Mouse (Mus musculus) activated CD4-positive, CD25-positive, alpha-beta regulatory T cell, adult 4 months (primary cell): Measurements from ENCODE around the gene Scaf1. TPM values are rescaled to one million over a fixed set of nuclear protein-coding genes. Genes with fewer than 3 reads are reported as not detected.
A peak's percentile ranks its signal among the peaks of the same experiment; 100 is the strongest.

Source experiments
- ATAC-seq: one replicate; pipeline ENCODE4 v1.8.0; 2017
- polyA plus RNA-seq, 2 experiments: library from polyadenylated mRNA; unstranded; fragments of 100-300 nt; shearing (Covaris generic); gene quantifications; one replicate each; pipeline ENCODE4 v1.2.1; 2017

Scaf1 gene
- 1 to 10 TPM; 8.6 to 8.7 TPM for polyA plus RNA-seq

DNA sequence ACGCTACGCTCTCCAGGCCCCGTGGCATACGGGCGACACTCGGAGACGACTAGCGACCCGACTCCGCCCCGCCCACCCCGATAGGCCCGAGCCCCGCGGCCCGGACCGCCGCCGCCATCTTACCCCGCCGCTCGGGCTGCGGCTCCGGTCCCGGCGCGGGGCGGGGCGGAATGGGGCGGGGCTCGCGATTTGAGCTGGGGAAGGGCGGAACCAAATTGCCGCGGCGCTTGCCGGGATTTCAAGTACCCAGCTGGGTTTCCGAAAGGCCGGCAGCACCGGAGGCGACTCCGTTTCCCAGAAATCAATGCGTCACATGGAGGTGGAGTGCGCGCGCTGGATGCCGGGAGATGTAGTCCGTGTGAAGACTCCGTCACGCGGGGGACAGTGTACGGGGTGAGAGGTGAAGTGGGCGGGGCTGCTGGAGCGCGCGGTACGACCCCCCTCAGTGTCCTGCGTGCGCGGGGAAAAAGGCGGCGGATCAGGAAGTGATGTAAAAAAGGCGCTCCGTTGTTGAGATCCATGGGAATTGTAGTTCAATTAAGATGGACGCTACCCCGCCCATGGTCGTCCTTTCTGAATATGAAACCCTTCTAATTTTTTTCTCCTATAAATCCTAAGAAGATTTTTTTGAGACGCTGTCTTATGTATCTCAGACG is at the start of gene Scaf1:
Gene Scaf1, minus strand, starts transcription at position 407 of the 656 bp plus-strand sequence.
- peak; percentile 70 for ATAC-seq

- ATAC-seq: peak; percentile 95
Observed at GRCm38 (mm10) chr7:45062239-45062835, 46.2 kb upstream of the Scaf1 start, which contains the start of the genes Nosip and Prrg2. Nosip (plus strand) TSS chr7:45062429. Prrg2 (minus strand) TSS chr7:45062677.

DNA sequence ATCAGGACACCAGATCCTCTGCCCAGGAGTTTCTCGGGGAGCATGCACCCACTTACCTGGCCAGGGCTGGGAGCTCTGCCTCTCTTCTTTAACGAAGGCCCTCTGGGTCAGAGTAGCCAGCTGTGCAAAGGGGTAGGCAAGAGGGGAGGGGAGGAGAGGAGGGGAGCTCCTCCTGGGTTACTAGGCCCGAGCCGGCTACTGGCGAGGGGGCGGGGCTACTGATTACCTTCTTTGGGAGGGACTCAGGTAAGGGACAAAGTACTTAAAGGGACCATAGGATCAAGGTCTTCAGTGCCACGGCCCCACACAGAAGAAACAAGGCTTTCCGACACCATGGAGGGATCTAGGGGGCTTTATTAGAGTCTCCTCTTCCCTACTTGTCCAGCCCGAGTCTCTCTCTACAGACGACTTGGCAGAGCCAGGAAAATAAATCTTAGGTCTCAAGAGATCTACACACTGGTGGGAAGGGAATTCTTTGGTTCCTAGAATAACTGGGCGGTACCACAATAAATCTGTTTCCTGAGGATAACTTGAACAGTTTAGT is 45.4 kb upstream of the Scaf1 start:
- no peak for ATAC-seq

GRCm38 (mm10) chr7:45060632-45061122 is 44.5 kb upstream of the Scaf1 start:
- ATAC-seq: no peak

DNA sequence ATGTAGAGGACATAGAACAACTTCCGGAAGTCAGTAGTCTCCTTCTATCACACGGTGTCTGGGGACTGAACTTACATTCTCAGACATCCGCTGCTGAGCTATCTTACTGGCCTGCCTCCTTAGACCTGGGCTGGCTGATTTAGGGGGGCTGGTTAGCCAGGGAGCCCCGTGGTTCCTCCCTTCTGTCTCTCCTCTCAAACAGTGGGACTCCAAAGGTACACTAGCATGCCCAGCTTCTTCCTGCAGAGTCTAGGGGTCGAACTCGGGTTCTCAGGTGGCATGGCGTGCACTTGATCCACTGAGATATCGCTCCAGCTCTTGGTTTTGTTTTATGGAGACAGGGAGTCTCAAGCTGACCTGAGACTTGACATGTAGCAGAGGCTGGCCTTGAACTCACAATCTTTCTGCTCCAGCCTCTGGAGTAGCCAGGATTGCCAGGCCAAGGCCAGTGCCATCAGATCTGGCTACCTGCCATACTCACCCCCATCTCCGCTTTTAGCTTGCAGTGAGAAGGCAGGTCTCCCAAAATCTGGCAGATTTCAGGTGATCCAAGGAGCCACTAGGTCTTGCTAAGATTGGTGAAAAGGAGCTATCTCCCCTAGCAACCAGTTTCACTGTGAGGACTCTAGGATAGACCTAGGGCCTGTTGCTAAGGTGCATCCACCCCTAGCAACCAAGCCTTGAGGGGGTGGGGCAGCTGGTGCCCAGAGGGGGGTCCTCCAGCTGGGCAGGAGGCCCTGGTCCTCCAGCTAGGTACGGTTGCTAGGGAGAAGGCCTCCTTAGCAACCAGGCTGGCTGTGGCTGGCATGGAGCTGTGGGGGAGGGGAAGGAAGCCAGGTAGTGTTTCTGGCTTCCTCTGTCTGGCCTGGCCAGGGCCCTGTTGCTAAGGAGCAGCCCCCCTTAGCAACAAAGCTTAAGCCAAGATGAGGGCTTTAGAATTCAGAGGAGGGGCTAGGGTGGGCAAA is 42.7 kb upstream of the Scaf1 start:
- no peak for ATAC-seq

- no peak for ATAC-seq
Observed at GRCm38 (mm10) chr7:45056972-45057348, 40.8 kb upstream of the Scaf1 start.

- ATAC-seq: no peak
Observed at GRCm38 (mm10) chr7:45056329-45056971, 40.3 kb upstream of the Scaf1 start.

DNA sequence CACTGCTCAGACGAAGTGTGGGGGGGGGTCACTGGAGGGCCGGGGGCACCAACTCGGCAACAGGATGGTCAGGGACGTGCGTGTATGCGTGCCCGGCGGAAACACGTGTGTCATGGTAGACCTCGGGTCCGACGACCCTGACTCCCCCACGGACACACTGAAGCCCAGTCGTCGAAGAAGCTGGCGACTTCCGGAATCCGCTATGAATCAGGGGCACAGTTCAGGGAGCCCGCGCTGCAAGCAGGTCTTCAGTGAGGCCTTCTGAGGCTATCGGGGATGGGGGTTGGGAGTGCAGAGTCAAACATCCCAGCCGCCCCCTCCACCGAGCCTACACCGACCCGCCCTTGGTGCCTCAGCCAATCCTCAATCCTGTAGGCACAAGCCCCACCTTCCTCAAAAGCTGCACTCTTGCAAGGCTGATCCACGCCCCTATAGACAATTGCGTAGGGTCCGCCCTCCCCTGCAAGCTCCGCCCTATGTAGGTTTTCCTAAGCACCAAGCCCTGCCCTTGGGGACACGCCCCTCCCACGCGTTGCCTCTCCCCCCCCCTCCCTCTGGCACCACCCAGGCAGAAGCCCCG is 37.9 kb upstream of the Scaf1 start:
- peak; percentile 92 for ATAC-seq

DNA sequence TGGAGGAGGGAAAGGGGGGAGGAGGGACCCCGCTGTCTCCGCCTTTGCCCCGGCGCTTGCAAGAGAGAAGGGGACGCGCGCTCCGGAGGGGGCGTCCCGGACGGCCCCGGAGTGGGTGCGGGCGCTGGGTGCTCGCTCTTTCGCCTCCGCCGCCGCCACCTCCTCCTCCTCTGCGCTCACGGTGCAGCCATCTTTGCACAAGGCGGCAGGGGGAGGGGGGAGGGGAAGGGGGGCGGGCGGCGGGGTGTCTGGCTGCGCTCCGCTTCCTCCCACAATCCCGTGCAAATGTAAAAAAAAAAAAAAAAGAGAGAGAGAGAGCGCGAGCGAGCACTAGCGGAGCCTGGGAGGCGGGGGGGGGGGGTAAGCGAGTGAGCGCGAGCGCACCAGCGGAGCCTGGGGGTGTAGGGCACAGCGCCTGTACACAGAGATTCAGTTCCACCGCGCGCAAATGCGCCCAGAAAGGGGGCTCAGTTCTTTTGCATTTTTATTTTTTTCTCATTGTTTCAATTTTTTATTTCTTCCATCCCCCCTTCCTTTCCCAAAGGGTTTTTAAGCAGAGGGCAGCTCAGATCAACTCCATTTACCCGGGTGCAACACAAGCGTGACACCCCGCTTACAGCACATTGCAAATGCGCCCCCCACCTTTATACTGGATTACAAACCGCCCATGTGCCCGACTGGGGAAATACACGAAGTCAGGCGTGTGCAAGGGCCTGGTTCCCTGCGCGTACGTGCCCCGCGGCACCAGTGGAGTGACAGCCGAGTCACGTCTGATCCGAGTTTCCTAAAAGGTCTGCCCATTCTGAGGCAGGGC is 37.2 kb upstream of the Scaf1 start:
- ATAC-seq: peak; percentile 45

DNA sequence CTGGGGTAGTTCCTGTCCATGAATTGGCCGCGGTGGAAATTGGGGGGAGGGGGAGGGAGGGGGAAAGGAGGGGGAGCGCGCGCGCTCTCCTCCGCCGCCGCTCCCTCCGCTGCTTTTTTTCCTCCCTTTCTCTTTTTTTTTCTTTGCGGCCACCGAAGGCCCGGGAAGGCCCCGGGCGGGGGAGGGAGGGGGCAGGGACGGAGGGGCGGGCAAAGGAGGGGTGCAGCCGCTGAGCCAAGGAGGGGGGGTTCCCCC is 36.6 kb upstream of the Scaf1 start, which contains the start of gene Prr12:
Gene Prr12, minus strand, starts transcription at position 20 of the 255 bp plus-strand sequence.
- ATAC-seq: no peak

DNA sequence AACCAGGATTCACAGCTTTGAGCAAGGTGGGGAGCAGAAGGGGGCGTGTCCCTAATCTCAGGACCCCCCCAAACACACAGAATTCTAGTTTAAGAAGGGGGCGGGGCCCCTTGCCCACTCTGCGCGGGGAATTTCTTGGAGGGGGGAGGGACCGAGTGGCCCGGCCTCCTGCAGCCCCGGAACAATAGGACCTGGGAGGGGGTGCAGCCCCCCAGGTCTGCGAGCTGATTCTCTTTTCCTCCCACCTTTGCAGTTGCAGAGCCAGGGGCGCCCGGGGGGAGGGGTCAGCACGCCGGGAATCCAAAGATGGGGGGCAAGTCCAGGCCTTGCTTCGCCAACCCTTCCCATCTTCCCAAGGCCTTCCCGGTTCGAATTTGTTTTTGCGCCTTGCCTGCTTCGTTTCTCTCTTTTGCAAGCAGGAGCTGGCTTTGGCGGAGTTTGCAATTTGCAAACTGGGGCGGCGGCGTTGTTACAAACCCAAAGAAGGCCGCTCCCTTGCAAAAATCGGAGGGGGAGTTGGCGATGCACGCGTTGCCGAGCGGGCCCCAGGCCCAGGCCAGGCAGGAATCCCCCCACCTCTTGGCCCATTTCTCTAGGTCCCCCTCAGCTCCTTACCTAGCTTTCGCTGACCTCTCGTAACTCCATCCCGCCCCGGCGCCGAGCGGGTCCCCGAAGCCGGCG is 36.2 kb upstream of the Scaf1 start:
- no peak for ATAC-seq

GRCm38 (mm10) chr7:45051601-45051974 is 35.4 kb upstream of the Scaf1 start:
- no peak for ATAC-seq

- no peak for ATAC-seq
Observed at GRCm38 (mm10) chr7:45050945-45051600, 34.9 kb upstream of the Scaf1 start.

GRCm38 (mm10) chr7:45048923-45049657 is 32.9 kb upstream of the Scaf1 start:
- ATAC-seq: no peak

DNA sequence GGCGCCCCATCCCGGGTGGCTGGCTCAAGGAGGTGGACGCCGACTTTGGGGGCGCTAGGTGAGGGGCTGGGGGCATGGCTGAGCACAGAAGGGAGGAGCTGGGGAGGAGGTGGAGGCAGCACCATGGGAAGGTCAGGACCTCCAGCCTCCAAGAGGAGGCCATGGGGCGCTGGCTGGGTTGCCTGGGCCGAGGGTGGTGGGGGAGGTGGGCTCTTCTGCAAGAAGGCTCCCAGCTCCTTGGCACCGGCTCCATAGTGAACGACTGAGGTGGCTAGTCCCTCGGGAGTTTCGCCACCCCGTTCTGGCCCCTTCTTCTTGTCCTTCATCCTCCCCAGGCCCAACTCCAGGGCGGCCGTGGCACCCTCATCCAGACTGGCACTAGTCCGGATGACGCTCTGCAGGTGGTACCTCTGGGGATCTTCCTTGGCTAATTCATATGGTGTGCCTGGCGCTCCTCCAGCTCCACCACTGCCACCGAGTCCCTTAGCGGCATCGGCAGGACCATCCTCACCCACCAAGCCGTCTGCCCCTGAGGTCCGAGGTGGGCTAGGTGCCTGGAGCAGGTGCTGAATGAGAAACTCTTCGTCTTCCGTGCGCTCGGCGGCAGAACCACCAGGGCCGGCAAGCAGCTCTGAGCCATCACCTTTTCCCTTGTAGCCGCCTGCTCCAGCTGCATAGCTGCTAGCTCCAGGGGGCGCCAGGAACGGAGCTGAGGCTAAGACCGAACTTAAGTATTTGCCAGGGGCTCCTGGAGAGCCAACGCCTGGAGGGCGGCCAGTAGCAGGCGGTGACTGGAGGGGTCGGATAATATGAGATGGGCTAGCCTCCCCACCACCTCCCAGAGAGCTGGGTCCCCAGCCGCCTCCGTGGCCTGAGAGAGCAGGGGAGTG is 32.1 kb upstream of the Scaf1 start:
- no peak for ATAC-seq

- ATAC-seq: no peak
Observed at GRCm38 (mm10) chr7:45047491-45047890, 31.3 kb upstream of the Scaf1 start.

DNA sequence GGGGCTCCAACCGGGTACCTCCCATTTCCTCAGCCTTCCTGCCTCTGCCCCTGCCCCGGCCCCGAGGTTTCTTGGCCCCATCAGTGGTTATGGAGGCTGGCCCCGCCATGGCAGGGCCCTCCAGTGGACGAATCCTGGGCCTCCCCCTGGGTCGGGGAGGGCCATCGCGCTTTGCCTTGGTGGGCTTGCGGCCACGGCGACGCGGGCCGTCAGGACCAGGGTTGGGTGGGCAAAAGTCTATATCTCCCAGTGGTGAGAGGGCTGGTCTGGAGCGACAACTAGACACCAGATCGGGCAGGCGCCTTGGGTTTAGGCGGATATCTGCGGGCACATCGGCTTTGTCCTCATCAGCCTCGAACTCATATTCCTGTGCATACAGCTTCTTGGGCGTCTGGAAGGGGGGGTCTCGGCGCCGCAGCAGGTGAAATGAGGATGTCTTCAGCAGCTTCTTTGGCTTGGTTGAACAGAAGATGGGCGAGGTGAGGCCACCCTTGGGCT is 30.7 kb upstream of the Scaf1 start:
- no peak for ATAC-seq

DNA sequence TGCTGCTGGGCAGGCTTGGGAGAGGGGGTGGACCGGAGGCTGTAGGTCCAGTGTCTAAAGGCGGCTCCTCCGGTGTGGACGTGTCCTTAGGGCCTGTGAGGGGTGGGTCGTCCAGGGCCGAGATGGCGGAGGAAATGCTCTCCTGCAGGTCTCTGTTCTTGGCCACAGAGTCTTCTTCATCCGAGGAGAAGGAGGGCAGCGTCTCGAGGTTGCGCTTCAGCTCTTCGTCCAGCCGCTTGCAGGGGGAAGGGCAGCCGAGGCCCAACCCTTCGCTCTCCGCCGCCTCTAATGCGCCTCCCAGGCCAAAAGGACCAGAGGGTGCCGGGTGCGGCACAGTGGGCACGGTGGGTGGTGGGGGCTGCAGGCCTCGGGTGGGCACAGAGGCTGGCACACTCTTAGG is 29.6 kb upstream of the Scaf1 start:
- no peak for ATAC-seq
